Mouse (Mus musculus) liver, embryonic 18 days (tissue): ENCODE data around the gene Tmem141. TPM values are rescaled to one million over a fixed set of nuclear protein-coding genes. Genes with fewer than 3 reads are reported as not detected.

Source experiments
- polyA plus RNA-seq: library from polyadenylated mRNA; depleted of rRNA; stranded (reverse); fragments of >200 nt; gene quantifications from 2 replicates; pipeline ENCODE4 v1.2.3, GENCODE M21; 2012; rRNA removed

Gene Tmem141
- 23.0 and 24.3 TPM in 2 replicates for polyA plus RNA-seq

GRCm38 (mm10) chr2:25621229-25622200, at the start of gene Tmem141:
TSS of gene Tmem141 (minus strand) at chr2:25622005.

DNA sequence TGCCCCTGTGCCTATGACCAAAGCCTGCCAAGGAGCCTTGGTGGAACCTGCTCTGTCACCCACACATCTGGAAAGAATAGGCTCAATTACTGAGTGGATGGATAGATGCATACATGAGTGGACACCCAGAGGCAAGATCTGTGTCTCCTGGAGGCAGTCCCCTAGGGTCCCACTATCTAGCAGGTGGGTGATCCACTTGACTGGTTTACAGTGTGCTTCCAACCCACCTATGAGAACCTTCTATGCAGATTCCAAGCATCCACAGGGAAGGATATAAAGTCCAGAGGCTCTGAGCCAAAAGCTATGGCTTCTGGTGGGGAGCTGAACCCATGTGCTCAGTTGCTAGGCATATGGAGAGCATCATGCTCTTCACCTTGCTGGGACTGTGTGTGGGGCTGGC, 35.8 kb upstream of the Tmem141 start, which contains the start of gene Lcn5:
TSS of gene Lcn5 (plus strand) at position 301 of the 400 bp plus-strand sequence.

GRCm38 (mm10) chr2:25652902-25653301, 31.1 kb upstream of the Tmem141 start, which contains the start of gene Lcn8:
TSS of gene Lcn8 (plus strand) at chr2:25653120.

GRCm38 (mm10) chr2:25627811-25628210, 6.0 kb upstream of the Tmem141 start, which contains the start of gene Fcna:
TSS of gene Fcna (minus strand) at chr2:25628030.

GRCm38 (mm10) chr2:25617578-25617977, 4.2 kb downstream of the Tmem141 start, which contains the start of gene Ccdc183:
TSS of gene Ccdc183 (minus strand) at chr2:25617678.

GRCm38 (mm10) chr2:25607761-25608622, 13.8 kb downstream of the Tmem141 start, which contains the start of gene Rabl6:
TSS of gene Rabl6 (minus strand) at chr2:25608521.

DNA sequence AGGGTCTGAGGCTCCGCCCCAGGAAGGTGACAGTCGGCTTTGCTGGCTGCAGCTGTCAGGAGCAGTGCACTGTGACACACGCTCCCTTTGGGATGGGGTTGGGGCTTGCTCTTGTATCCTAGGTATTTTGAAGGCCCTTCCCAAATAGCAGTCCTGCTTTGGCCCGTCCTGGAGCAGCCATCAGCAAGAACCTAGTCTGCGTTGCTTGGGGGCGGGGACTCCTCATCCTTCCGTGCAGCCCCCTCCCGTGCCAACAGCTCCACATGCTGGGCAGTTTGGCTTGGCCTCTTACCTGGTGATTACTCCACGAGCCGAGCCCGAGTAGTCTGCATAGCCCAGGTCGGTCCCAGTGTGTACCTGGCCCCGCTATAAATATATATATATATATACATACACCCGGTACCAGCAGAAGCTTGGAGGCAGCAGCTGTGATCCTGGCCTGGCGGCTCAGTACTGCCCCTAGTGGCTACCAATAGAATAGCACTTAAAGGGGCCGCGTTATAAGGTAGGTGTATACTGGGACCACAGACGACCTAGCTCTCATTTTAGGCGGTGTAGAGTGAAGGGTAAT, 40.4 kb downstream of the Tmem141 start, which contains the start of gene Ajm1:
TSS of gene Ajm1 (minus strand) at position 464 of the 571 bp plus-strand sequence.

GRCm38 (mm10) chr2:25574579-25575431, 47.0 kb downstream of the Tmem141 start, which contains the start of the genes Mamdc4 and Phpt1:
TSS of gene Mamdc4 (minus strand) at chr2:25574845.
TSS of gene Phpt1 (minus strand) at chr2:25575224.

Other genes starting within 250 kb of the Tmem141 start
- 8.4 and 10.1 TPM in 2 replicates for gene Sapcd2, start 249.7 kb downstream of the Tmem141 start, polyA plus RNA-seq
- 6.0 and 7.2 TPM in 2 replicates for gene Entpd2, start 226.1 kb downstream of the Tmem141 start, polyA plus RNA-seq
- 6.9 and 7.6 TPM in 2 replicates for gene Npdc1, start 222.7 kb downstream of the Tmem141 start, polyA plus RNA-seq
- 0.87 and 0.96 TPM in 2 replicates for gene Fut7, start 198.7 kb downstream of the Tmem141 start, polyA plus RNA-seq
- 2.1 and 2.4 TPM in 2 replicates for gene Abca2, start 193.3 kb downstream of the Tmem141 start, polyA plus RNA-seq
- gene Clic3, start 165.2 kb downstream of the Tmem141 start, polyA plus RNA-seq = 1.8 and 2.3 TPM in 2 replicates
- gene Paxx, start 160.9 kb downstream of the Tmem141 start, polyA plus RNA-seq = 12.5 and 13.0 TPM in 2 replicates
- gene Ptgds, start 152.0 kb downstream of the Tmem141 start, polyA plus RNA-seq = 0.68 and 0.72 TPM in 2 replicates
- not detected in 2 replicates for gene Lcn12, start 128.1 kb downstream of the Tmem141 start, polyA plus RNA-seq
- 4.7 and 5.0 TPM in 2 replicates for gene Fbxw5, start 121.3 kb downstream of the Tmem141 start, polyA plus RNA-seq
- 91.0 TPM in 2 replicates for gene C8g, start 120.3 kb downstream of the Tmem141 start, polyA plus RNA-seq
- gene Traf2, start 75.1 kb downstream of the Tmem141 start, polyA plus RNA-seq = 5.9 and 6.6 TPM in 2 replicates
- gene Edf1, start 64.2 kb downstream of the Tmem141 start, polyA plus RNA-seq = 102 and 106 TPM in 2 replicates
- 0.99 and 2.5 TPM in 2 replicates for gene Mamdc4, start 47.2 kb downstream of the Tmem141 start, polyA plus RNA-seq
- gene Phpt1, start 46.8 kb downstream of the Tmem141 start, polyA plus RNA-seq = 33.1 and 38.3 TPM in 2 replicates
- gene Ajm1, start 40.2 kb downstream of the Tmem141 start, polyA plus RNA-seq = 0.05 and 0.13 TPM in 2 replicates
- 17.2 and 22.1 TPM in 2 replicates for gene Rabl6, start 13.5 kb downstream of the Tmem141 start, polyA plus RNA-seq
- not detected in 2 replicates for gene Ccdc183, start 4.3 kb downstream of the Tmem141 start, polyA plus RNA-seq
- gene Fcna, start 6.0 kb upstream of the Tmem141 start, polyA plus RNA-seq = 84.3 and 88.2 TPM in 2 replicates
- gene Lcn8, start 31.1 kb upstream of the Tmem141 start, polyA plus RNA-seq = not detected in 2 replicates
- gene Lcn5, start 35.9 kb upstream of the Tmem141 start, polyA plus RNA-seq = not detected in 2 replicates
- gene Lcn6, start 54.8 kb upstream of the Tmem141 start, polyA plus RNA-seq = not detected in 2 replicates
- not detected in 2 replicates for gene Lcn10, start 60.7 kb upstream of the Tmem141 start, polyA plus RNA-seq
- not detected in 2 replicates for gene Obp2a, start 78.0 kb upstream of the Tmem141 start, polyA plus RNA-seq
- 4.9 and 5.3 TPM in 2 replicates for gene Bmyc, start 84.7 kb upstream of the Tmem141 start, polyA plus RNA-seq
- not detected in 2 replicates for gene Obp2b, start 115.0 kb upstream of the Tmem141 start, polyA plus RNA-seq
- not detected in 2 replicates for gene Lcn3, start 143.6 kb upstream of the Tmem141 start, polyA plus RNA-seq
- gene Lcn11, start 155.0 kb upstream of the Tmem141 start, polyA plus RNA-seq = not detected in 2 replicates
- gene Gm13539, start 160.3 kb upstream of the Tmem141 start, polyA plus RNA-seq = not detected in 2 replicates
- not detected in 2 replicates for gene Glt6d1, start 193.8 kb upstream of the Tmem141 start, polyA plus RNA-seq
- not detected in 2 replicates for gene Lcn9, start 201.1 kb upstream of the Tmem141 start, polyA plus RNA-seq
- gene Sohlh1, start 225.2 kb upstream of the Tmem141 start, polyA plus RNA-seq = not detected in 2 replicates
- 0.17 and 0.23 TPM in 2 replicates for gene Kcnt1, start 241.7 kb upstream of the Tmem141 start, polyA plus RNA-seq